Mouse (Mus musculus) MEL (cell line): ENCODE measurements at regions not wholly inside any gene's neighbourhood (a gene's known extent, or its start where the extent isn't known, plus 50 kb on each side); places are given as distances from the start of the nearest gene placed in this dataset.

Experiments used
- DNase-seq: peaks from one replicate; pipeline ENCODE4 v3.0.0; 2011; ENCODE audit warnings: low read depth, low spot score
- H3K27ac ChIP-seq: 2 replicates; pipeline ENCODE4 v1.5.1; 2012; ENCODE audit warnings: low read depth, mild to moderate bottlenecking, control low read depth, low read length, moderate library complexity; ENCODE audit not compliant: control insufficient read depth
- H3K27me3 ChIP-seq, 2 experiments: fragments of 150-350 bp in 1 of 2; sonication (generic) in 1 of 2; 2 replicates each; pipeline ENCODE4 v1.6.1; 2012; ENCODE audit warnings: low read length in 2 of 2, mild to moderate bottlenecking in 2 of 2, improper control_type of control experiment in 1 of 2, moderate library complexity in 1 of 2; ENCODE audit not compliant: insufficient read depth in 2 of 2, control insufficient read depth in 1 of 2
- H3K36me3 ChIP-seq, 2 experiments: 2 replicates each; pipeline ENCODE4 v1.6.1; 2012 to 2014; ENCODE audit warnings: low read length in 2 of 2, improper control_type of control experiment in 1 of 2, inconsistent platforms in 1 of 2, mild to moderate bottlenecking in 1 of 2; ENCODE audit not compliant: insufficient read depth in 2 of 2, control insufficient read depth in 1 of 2
- H3K4me1 ChIP-seq, 2 experiments: fragments of 150-350 bp in 1 of 2; sonication (generic) in 1 of 2; 2 replicates each; pipeline ENCODE4 v1.6.1; 2012; ENCODE audit warnings: low read length in 2 of 2, improper control_type of control experiment in 1 of 2, mild to moderate bottlenecking in 1 of 2; ENCODE audit not compliant: insufficient read depth in 2 of 2, control insufficient read depth in 1 of 2
- H3K4me3 ChIP-seq, 2 experiments: fragments of 150-350 bp in 1 of 2; sonication (generic) in 1 of 2; 2 replicates each; pipeline ENCODE4 v1.5.1; 2012; ENCODE audit warnings: low read depth in 2 of 2, low read length in 2 of 2, mild to moderate bottlenecking in 2 of 2, moderate library complexity in 2 of 2, control low read depth in 1 of 2, improper control_type of control experiment in 1 of 2; ENCODE audit not compliant: control insufficient read depth in 1 of 2, insufficient read depth in 1 of 2
- H3K79me2 ChIP-seq: 2 replicates; pipeline ENCODE4 v1.6.1; 2012; ENCODE audit warnings: mild to moderate bottlenecking, low read length, moderate library complexity; ENCODE audit not compliant: control insufficient read depth, poor library complexity, insufficient read depth
- H3K9ac ChIP-seq: 2 replicates; pipeline ENCODE4 v1.6.1; 2012; ENCODE audit warnings: low read depth, mild to moderate bottlenecking, control low read depth, low read length, moderate library complexity; ENCODE audit not compliant: control insufficient read depth, poor library complexity, severe bottlenecking
- H3K9me3 ChIP-seq: fragments of 150-350 bp; sonication (generic); replicated peaks from 2 replicates; pipeline ENCODE4 v1.6.1; 2012; ENCODE audit warnings: mild to moderate bottlenecking, low read length, improper control_type of control experiment, moderate library complexity; ENCODE audit not compliant: insufficient read depth
- BHLHE40 ChIP-seq: IDR thresholded peaks from 2 replicates; pipeline ENCODE4 v1.6.1; 2012; ENCODE audit warnings: low read depth, mild to moderate bottlenecking, inconsistent platforms, low read length, improper control_type of control experiment, borderline replicate concordance
- CHD1 ChIP-seq: IDR thresholded peaks from 2 replicates; pipeline ENCODE4 v1.6.1; 2012; ENCODE audit warnings: low read depth, mild to moderate bottlenecking, inconsistent platforms, low read length, improper control_type of control experiment
- EP300 ChIP-seq, 2 experiments: IDR thresholded peaks; 2 replicates each; pipeline ENCODE4 v1.6.1; 2011; ENCODE audit warnings: improper control_type of control experiment in 2 of 2, low read length in 2 of 2, low read depth in 1 of 2, mild to moderate bottlenecking in 1 of 2
- ETS1 ChIP-seq: IDR thresholded peaks from 2 replicates; pipeline ENCODE4 v1.6.1; 2012; ENCODE audit warnings: low read depth, mild to moderate bottlenecking, inconsistent platforms, low read length, improper control_type of control experiment, moderate library complexity
- HCFC1 ChIP-seq: IDR thresholded peaks from 2 replicates; pipeline ENCODE4 v1.6.1; 2012; ENCODE audit warnings: low read depth, mild to moderate bottlenecking, inconsistent platforms, low read length, improper control_type of control experiment, moderate library complexity
- KAT2A ChIP-seq: conservative IDR thresholded peaks from 2 replicates; pipeline ENCODE4 v1.6.1; 2012; ENCODE audit warnings: low read depth, low read length, improper control_type of control experiment, inconsistent platforms
- MAX ChIP-seq: IDR thresholded peaks from 2 replicates; pipeline ENCODE4 v1.6.1; 2011; ENCODE audit warnings: low read length, improper control_type of control experiment
- MYC ChIP-seq: IDR thresholded peaks from 2 replicates; pipeline ENCODE4 v1.6.1; 2011; ENCODE audit warnings: low read depth, mild to moderate bottlenecking, low read length, improper control_type of control experiment, moderate library complexity
- POLR2A ChIP-seq, 2 experiments: IDR thresholded peaks; 2 replicates each; pipeline ENCODE4 v1.6.1; 2011 to 2012; ENCODE audit warnings: low read length in 2 of 2, mild to moderate bottlenecking in 2 of 2, control low read depth in 1 of 2, improper control_type of control experiment in 1 of 2, low read depth in 1 of 2, moderate library complexity in 1 of 2; ENCODE audit not compliant: control insufficient read depth in 1 of 2, insufficient read depth in 1 of 2, poor library complexity in 1 of 2
- RAD21 ChIP-seq: IDR thresholded peaks from 2 replicates; pipeline ENCODE4 v1.6.1; 2011; ENCODE audit warnings: mild to moderate bottlenecking, low read depth, low read length, improper control_type of control experiment
- SIN3A ChIP-seq: IDR thresholded peaks from 2 replicates; pipeline ENCODE4 v1.6.1; 2012; ENCODE audit warnings: low read length, improper control_type of control experiment, inconsistent platforms
- TAL1 ChIP-seq: IDR thresholded peaks from 2 replicates; pipeline ENCODE4 v1.6.1; 2012; ENCODE audit warnings: mild to moderate bottlenecking, inconsistent platforms, low read length, moderate library complexity, mixed read lengths
- TBP ChIP-seq: IDR thresholded peaks from 2 replicates; pipeline ENCODE4 v1.8.0; 2011; ENCODE audit warnings: low read depth, low read length, improper control_type of control experiment
- TCF12 ChIP-seq: IDR thresholded peaks from 2 replicates; pipeline ENCODE4 v1.6.1; 2014; ENCODE audit warnings: low read depth, mild to moderate bottlenecking, inconsistent platforms, low read length, improper control_type of control experiment, moderate library complexity
- UBTF ChIP-seq: IDR thresholded peaks from 2 replicates; pipeline ENCODE4 v1.6.1; 2012; ENCODE audit warnings: low read depth, mild to moderate bottlenecking, inconsistent platforms, low read length, improper control_type of control experiment, moderate library complexity, borderline replicate concordance; ENCODE audit not compliant: insufficient read depth
- ZMIZ1 ChIP-seq: IDR thresholded peaks from 2 replicates; pipeline ENCODE4 v1.6.1; 2012; ENCODE audit warnings: low read depth, mild to moderate bottlenecking, inconsistent platforms, low read length, improper control_type of control experiment, moderate library complexity

DNA sequence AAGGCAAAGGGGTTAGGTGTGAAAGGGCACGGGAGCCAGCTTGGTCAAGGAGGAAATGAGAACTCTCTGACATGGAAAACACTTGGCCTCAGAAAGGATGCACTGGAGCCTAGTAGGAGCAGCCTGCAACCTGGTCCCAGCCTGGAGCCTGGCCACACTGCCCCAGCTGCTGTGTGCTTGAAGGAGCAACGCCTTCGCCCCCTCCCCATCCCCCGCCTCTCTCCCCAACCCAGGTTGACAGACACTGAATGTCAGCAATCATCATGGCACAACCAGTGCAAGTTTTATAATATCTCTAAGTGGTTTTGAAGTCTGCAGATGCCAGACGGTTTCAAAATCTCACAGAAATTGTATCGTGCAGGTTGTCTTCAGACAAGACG, 417.6 kb downstream of the Cmpk2 start:
- DNase-seq, result no peak

DNA sequence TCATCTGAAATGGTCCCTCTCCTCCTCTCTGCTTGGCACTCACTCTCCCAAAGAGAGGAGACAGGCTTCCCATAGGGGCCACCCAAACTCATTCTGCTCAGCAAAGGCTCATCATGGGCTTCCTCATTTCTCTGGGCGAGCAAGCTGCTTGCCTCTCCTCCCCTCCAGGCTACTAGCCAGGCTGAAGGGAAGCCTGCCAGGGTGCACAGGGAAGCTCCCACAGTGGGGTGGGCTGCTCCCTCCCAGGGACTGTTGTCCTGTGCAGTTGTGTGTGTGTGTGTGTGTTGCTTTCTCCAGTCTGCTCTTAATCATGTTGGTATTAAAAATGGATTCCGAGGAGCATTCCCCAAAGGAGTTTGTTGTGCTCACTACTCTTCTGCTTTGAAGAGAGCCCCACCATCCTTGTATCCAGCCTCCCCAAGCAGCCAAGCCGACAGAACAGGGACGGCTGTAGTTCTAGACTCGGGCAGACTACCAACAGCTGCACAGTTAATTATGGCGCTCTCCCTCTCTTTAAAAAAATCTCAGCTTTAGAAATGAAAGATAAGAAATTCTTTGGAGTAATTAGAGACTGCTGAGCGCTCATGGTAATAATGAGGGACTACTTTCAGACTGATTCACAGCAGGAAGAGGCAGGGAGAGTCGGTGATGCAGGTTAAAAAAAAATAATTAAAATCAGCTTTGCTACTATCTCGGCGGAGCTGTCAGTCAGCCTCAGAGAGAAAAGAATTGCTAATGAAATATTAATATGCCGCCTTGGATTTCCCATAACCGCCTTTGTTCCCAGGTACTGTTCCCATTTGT, 417.0 kb downstream of the Cmpk2 start:
- Histone ChIP-seq H3K4me1 (no peaks in the 10 kb centered on the region), H3K36me3 (no peaks in the 10 kb centered on the region), H3K4me3 (no peak overlapping the region), H3K27ac (no peak overlapping the region), H3K9me3 (no peaks in the 10 kb centered on the region), H3K9ac (no peak overlapping the region), H3K27me3 (no peaks in the 10 kb centered on the region), H3K79me2 (no peaks in the 10 kb centered on the region)
- DNase-seq, result no peak
- TF ChIP-seq SIN3A (no peak), MYC (no peak), TBP (no peak), ETS1 (no peak), TCF12 (no peak), UBTF (no peak), TAL1 (no peak), EP300 (IDR thresholded peaks at IDR 0.05; ENCODE audit: low read depth in 1 of 2, low read length in 2 of 2) (no peak), CHD1 (no peak), BHLHE40 (no peak), RAD21 (no peak), HCFC1 (no peak)

More for the DNA sequence above, 417.6 kb downstream of the Cmpk2 start:
- TF ChIP-seq KAT2A, result no peak
- Histone ChIP-seq H3K9ac (no peak overlapping the region), H3K27me3 (no peaks in the 10 kb centered on the region), H3K36me3 (no peaks in the 10 kb centered on the region), H3K4me3 (no peak overlapping the region), H3K79me2 (no peaks in the 10 kb centered on the region), H3K9me3 (no peaks in the 10 kb centered on the region), H3K27ac (no peak overlapping the region), H3K4me1 (no peaks in the 10 kb centered on the region)

DNA sequence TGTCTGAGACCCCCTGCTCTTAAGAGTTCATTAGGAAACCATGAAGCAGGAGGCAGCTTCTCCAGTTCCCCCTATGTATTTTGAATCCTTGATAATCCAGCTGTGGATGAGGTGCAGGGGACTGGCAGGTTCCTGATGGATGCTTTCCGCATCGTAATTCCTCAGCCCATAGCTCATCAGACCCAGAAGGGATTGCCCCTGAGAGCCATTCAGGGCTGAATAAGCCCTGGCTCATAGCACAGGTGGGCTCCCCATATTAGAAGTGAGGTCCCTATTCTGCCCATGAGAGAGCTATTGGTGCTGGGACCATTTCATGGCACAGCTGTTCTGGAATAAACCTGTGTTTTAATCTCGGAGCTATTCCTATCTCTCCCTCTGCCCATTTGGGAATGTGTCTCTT, 416.1 kb downstream of the Cmpk2 start:
- Histone ChIP-seq H3K4me3 (no peak overlapping the region), H3K36me3 (no peaks in the 10 kb centered on the region)
- no peak for TF ChIP-seq SIN3A
- no peak for TF ChIP-seq MAX
- TF ChIP-seq POLR2A (IDR thresholded peaks at IDR 0.05; ENCODE audit: control insufficient read depth in 1 of 2, insufficient read depth in 1 of 2, low read depth in 1 of 2, low read length in 2 of 2, poor library complexity in 1 of 2), result no peak
- no peak for TF ChIP-seq ZMIZ1
- TF ChIP-seq, all 39 proteins: peak for 0
- Histone ChIP-seq H3K27me3 (no peaks in the 10 kb centered on the region), H3K9ac (no peak overlapping the region), H3K9me3 (no peaks in the 10 kb centered on the region), H3K79me2 (no peaks in the 10 kb centered on the region), H3K4me1 (no peaks in the 10 kb centered on the region), H3K27ac (no peak overlapping the region)
- DNase-seq, result no peak
